Mouse (Mus musculus): ENCODE results near the gene Utp3. TPM values are rescaled to one million over a fixed set of nuclear protein-coding genes. Genes with fewer than 3 reads are reported as not detected.

Gene Utp3
- 74.7 TPM for polyA plus RNA-seq (2017; shearing (Covaris generic))

DNA sequence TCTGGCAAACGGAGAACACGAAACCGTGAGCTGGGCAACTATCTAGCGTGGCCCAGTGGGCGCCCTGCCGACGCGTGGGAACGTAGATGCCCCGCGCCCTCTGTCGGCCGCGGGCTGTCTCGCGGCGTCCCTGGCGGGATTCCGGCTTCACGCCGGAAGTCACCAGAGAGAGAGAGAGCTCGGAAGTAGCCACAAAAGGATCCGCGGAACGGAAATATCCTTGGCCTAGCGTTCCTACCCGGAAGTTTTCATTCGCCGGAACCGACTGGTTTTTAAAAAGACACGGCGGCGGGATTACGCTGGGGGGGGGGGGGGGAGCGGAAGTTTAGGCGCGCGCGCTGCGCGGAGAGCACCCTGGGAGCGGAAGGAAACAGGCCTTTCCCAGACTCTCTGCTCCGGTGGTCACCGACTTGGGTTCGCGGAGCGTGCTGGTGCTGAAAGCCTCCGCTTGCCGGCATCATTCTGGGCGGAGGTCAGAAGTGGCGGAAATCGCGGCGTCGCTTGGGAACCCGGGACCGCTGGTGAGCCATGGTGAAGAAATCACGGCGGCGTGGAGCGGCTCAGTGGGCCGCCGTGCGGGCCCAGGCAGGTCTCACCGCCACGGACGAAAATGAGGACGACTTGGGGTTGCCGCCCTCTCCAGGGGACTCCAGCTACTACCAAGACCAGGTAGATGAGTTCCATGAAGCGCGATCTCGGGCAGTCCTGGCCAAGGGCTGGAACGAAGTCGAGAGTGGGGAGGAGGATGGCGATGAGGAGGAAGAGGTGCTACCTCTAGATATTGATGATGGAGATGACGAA, at the start of gene Utp3:
Utp3 (plus strand) TSS at position 377 of the 801 bp plus-strand sequence.

GRCm38 (mm10) chr5:88527657-88528056, 26.6 kb upstream of the Utp3 start, which contains the start of gene Jchain:
Jchain (minus strand) TSS chr5:88527891.

DNA sequence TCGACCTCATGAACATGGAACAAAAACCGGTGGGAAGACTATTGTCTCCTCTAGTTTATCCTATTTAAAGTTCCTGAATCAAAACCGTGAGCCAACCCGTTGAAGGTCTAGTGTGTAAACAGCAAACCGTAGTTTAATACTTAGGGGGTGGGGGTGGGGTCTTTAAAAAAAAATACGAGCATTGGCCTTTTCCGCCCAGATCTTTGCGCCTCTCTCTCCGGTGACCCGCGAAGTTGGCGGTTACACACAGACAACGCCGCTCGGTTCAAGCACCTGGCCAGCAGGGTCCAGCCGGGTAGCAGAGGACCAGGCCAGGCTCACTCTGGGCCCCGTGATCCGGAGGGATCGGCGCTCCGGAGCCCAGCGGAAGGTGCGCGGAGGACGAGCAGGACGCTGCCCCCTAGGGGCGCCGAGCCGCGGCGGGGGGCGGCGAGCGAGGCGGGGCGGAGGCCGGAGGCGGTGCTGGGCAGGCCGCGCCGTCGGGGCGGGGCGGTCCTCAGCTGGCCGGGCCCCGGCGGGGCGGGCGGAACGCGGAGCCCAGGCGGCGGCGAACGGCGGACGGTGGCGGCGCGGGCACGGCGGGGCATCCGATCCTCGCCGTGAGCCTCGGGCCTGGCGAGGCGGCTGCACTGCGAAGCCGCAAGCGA, 10.4 kb downstream of the Utp3 start, which contains the start of gene Rufy3:
Rufy3 (plus strand) TSS at position 540 of the 647 bp plus-strand sequence.

Other genes with a start within 250 kb of the Utp3 start
- not detected for gene Prol1, start 237.2 kb upstream of the Utp3 start, polyA plus RNA-seq (2017; shearing (Covaris generic))
- not detected for gene Amtn, start 178.4 kb upstream of the Utp3 start, polyA plus RNA-seq (2017; shearing (Covaris generic))
- not detected for gene Ambn, start 98.5 kb upstream of the Utp3 start, polyA plus RNA-seq (2017; shearing (Covaris generic))
- gene Enam, start 66.5 kb upstream of the Utp3 start, polyA plus RNA-seq (2017; shearing (Covaris generic)), result not detected
- 0.32 TPM for gene Jchain, start 26.6 kb upstream of the Utp3 start, polyA plus RNA-seq (2017; shearing (Covaris generic))
- gene Rufy3, start 10.6 kb downstream of the Utp3 start, polyA plus RNA-seq (2017; shearing (Covaris generic)), result 6.4 TPM
- 30.7 TPM for gene Grsf1, start 121.7 kb downstream of the Utp3 start, polyA plus RNA-seq (2017; shearing (Covaris generic))
- gene Mob1b, start 166.4 kb downstream of the Utp3 start, polyA plus RNA-seq (2017; shearing (Covaris generic)), result 11.7 TPM
- gene Dck, start 210.5 kb downstream of the Utp3 start, polyA plus RNA-seq (2017; shearing (Covaris generic)), result 29.2 TPM

Data from effector memory CD4-positive, alpha-beta T cell, adult 7 months (primary cell).